Mouse (Mus musculus) limb, embryonic 15.5 days (tissue): ENCODE measurements at regions not wholly inside any gene's neighbourhood (a gene's known extent, or its start where the extent isn't known, plus 50 kb on each side); places are given as distances from the start of the nearest gene placed in this dataset.

Source experiments
- ATAC-seq: fragments of 200-750 bp; cut with Nextera tagmentation; 2 replicates; pipeline ENCODE4 v1.8.0; 2017; ENCODE audit warnings: low read depth, moderate TSS enrichment; ENCODE audit not compliant: insufficient number of reproducible peaks, low FRiP score, low TSS enrichment
- H3K27ac ChIP-seq: fragments of 300-500 bp; sonication (generic); 2 replicates; pipeline ENCODE4 v1.5.1; 2015; ENCODE audit warnings: moderate library complexity, mild to moderate bottlenecking, inconsistent platforms
- H3K27me3 ChIP-seq: fragments of 300-500 bp; sonication (generic); 2 replicates; pipeline ENCODE4 v1.6.1; 2015; ENCODE audit warnings: inconsistent platforms
- H3K36me3 ChIP-seq: fragments of 300-500 bp; sonication (generic); 2 replicates; pipeline ENCODE4 v1.6.1; 2015; ENCODE audit warnings: inconsistent platforms
- H3K4me1 ChIP-seq: fragments of 300-500 bp; sonication (generic); 2 replicates; pipeline ENCODE4 v1.6.1; 2015; ENCODE audit warnings: inconsistent platforms
- H3K4me2 ChIP-seq: fragments of 300-500 bp; sonication (generic); 2 replicates; pipeline ENCODE4 v1.6.1; 2015; ENCODE audit warnings: mild to moderate bottlenecking, inconsistent platforms
- H3K4me3 ChIP-seq: fragments of 300-500 bp; sonication (generic); 2 replicates; pipeline ENCODE4 v1.5.1; 2015; ENCODE audit warnings: mild to moderate bottlenecking, inconsistent platforms
- H3K9ac ChIP-seq: fragments of 300-500 bp; sonication (generic); 2 replicates; pipeline ENCODE4 v1.6.1; 2015; ENCODE audit warnings: inconsistent platforms
- H3K9me3 ChIP-seq: fragments of 300-500 bp; sonication (generic); 2 replicates; pipeline ENCODE4 v1.6.1; 2016; ENCODE audit warnings: inconsistent platforms
- WGBS: fragments of 180-500 bp; shearing (Covaris S2); methylation state at CpG from one replicate; pipeline ENCODE4 v1.1.7; 2015; 5-methylcytosine and 5-hydroxymethylcytosine counted together

GRCm38 (mm10) chr15:68014605-68015305 is 1514.0 kb upstream of the Lrrc6 start:
- Histone ChIP-seq H3K9me3 (no peaks in the 10 kb centered on the region), H3K9ac (no peak overlapping the region), H3K4me3 (no peak overlapping the region), H3K4me1 (no peaks in the 10 kb centered on the region), H3K27ac (no peak overlapping the region), H3K4me2 (no peak overlapping the region), H3K27me3 (no peaks in the 10 kb centered on the region), H3K36me3 (no peaks in the 10 kb centered on the region)
- WGBS = 60% methylated on average over 2 of the region's 2 CpGs
- no peak for ATAC-seq

- 69% methylated on average over 1 of the region's 1 CpGs for WGBS
Observed at GRCm38 (mm10) chr15:68011162-68011561, 1510.5 kb upstream of the Lrrc6 start.

GRCm38 (mm10) chr15:68010189-68010588 is 1509.5 kb upstream of the Lrrc6 start:
- Histone ChIP-seq H3K9me3 (no peaks in the 10 kb centered on the region), H3K27me3 (no peaks in the 10 kb centered on the region), H3K9ac (no peak overlapping the region), H3K27ac (no peak overlapping the region), H3K36me3 (no peaks in the 10 kb centered on the region), H3K4me3 (no peak overlapping the region), H3K4me2 (no peak overlapping the region), H3K4me1 (no peaks in the 10 kb centered on the region)
- 92% methylated on average over 1 of the region's 1 CpGs for WGBS
- no peak for ATAC-seq

More at GRCm38 (mm10) chr15:68011162-68011561, 1510.5 kb upstream of the Lrrc6 start:
- Histone ChIP-seq H3K27ac (no peak overlapping the region), H3K4me1 (no peaks in the 10 kb centered on the region), H3K9ac (no peak overlapping the region), H3K4me2 (no peak overlapping the region), H3K36me3 (no peaks in the 10 kb centered on the region), H3K27me3 (no peaks in the 10 kb centered on the region), H3K9me3 (no peaks in the 10 kb centered on the region), H3K4me3 (no peak overlapping the region)
- ATAC-seq = no peak

- Histone ChIP-seq H3K27me3 (no peaks in the 10 kb centered on the region), H3K9ac (no peak overlapping the region), H3K36me3 (no peaks in the 10 kb centered on the region), H3K4me2 (no peak overlapping the region), H3K9me3 (no peaks in the 10 kb centered on the region), H3K27ac (no peak overlapping the region), H3K4me3 (no peak overlapping the region), H3K4me1 (no peaks in the 10 kb centered on the region)
- ATAC-seq = no peak
- 57% methylated on average over 5 of the region's 5 CpGs for WGBS
Observed at GRCm38 (mm10) chr15:68004798-68005197, 1504.1 kb upstream of the Lrrc6 start.

GRCm38 (mm10) chr15:67996532-67996931 is 1495.8 kb upstream of the Lrrc6 start:
- WGBS = 33% methylated on average over 7 of the region's 7 CpGs

GRCm38 (mm10) chr15:67989428-67990272 is 1488.9 kb upstream of the Lrrc6 start:
- WGBS = 68% methylated on average over 5 of the region's 5 CpGs
- no peak for ATAC-seq
- H3K27ac ChIP-seq = no peak overlapping the region

More at GRCm38 (mm10) chr15:67996532-67996931, 1495.8 kb upstream of the Lrrc6 start:
- ATAC-seq = no peak
- Histone ChIP-seq H3K9me3 (no peaks in the 10 kb centered on the region), H3K9ac (no peak overlapping the region), H3K27ac (no peak overlapping the region), H3K27me3 (no peaks in the 10 kb centered on the region), H3K4me3 (no peak overlapping the region), H3K36me3 (no peaks in the 10 kb centered on the region), H3K4me2 (no peak overlapping the region), H3K4me1 (no peaks in the 10 kb centered on the region)

GRCm38 (mm10) chr15:67987941-67988340 is 1487.2 kb upstream of the Lrrc6 start:
- Histone ChIP-seq H3K36me3 (no peaks in the 10 kb centered on the region), H3K4me2 (no peak overlapping the region), H3K4me3 (no peak overlapping the region), H3K4me1 (no peaks in the 10 kb centered on the region), H3K9ac (no peak overlapping the region), H3K27ac (no peak overlapping the region), H3K27me3 (no peaks in the 10 kb centered on the region), H3K9me3 (no peaks in the 10 kb centered on the region)
- ATAC-seq = no peak
- 89% methylated on average over 4 of the region's 4 CpGs for WGBS

More at GRCm38 (mm10) chr15:67989428-67990272, 1488.9 kb upstream of the Lrrc6 start:
- no peaks in the 10 kb centered on the region for H3K36me3 ChIP-seq
- H3K4me2 ChIP-seq = no peak overlapping the region
- no peaks in the 10 kb centered on the region for H3K4me1 ChIP-seq
- H3K4me3 ChIP-seq = no peak overlapping the region
- H3K27me3 ChIP-seq = no peaks in the 10 kb centered on the region
- H3K9me3 ChIP-seq = no peaks in the 10 kb centered on the region
- H3K9ac ChIP-seq = no peak overlapping the region

- H3K9ac ChIP-seq = no peak overlapping the region
- H3K27me3 ChIP-seq = no peaks in the 10 kb centered on the region
- H3K9me3 ChIP-seq = no peaks in the 10 kb centered on the region
- H3K4me2 ChIP-seq = no peak overlapping the region
- no peak overlapping the region for H3K4me3 ChIP-seq
- WGBS = 36% methylated on average over 1 of the region's 1 CpGs
- no peaks in the 10 kb centered on the region for H3K36me3 ChIP-seq
- H3K4me1 ChIP-seq = no peaks in the 10 kb centered on the region
- ATAC-seq = no peak
- H3K27ac ChIP-seq = no peak overlapping the region
Observed at GRCm38 (mm10) chr15:67983253-67983652, 1482.5 kb upstream of the Lrrc6 start.

GRCm38 (mm10) chr15:67981876-67982275 is 1481.2 kb upstream of the Lrrc6 start:
- ATAC-seq = no peak
- H3K27ac ChIP-seq = no peak overlapping the region
- H3K27me3 ChIP-seq = no peaks in the 10 kb centered on the region
- WGBS = 87% methylated on average over 3 of the region's 3 CpGs
- no peak overlapping the region for H3K4me2 ChIP-seq
- H3K9ac ChIP-seq = no peak overlapping the region
- no peaks in the 10 kb centered on the region for H3K4me1 ChIP-seq
- H3K36me3 ChIP-seq = no peaks in the 10 kb centered on the region
- H3K4me3 ChIP-seq = no peak overlapping the region
- H3K9me3 ChIP-seq = no peaks in the 10 kb centered on the region

GRCm38 (mm10) chr15:67979451-67979850 is 1478.7 kb upstream of the Lrrc6 start:
- no peaks in the 10 kb centered on the region for H3K27me3 ChIP-seq
- no peak overlapping the region for H3K4me2 ChIP-seq
- ATAC-seq = no peak
- H3K4me3 ChIP-seq = no peak overlapping the region
- no peaks in the 10 kb centered on the region for H3K36me3 ChIP-seq
- H3K9ac ChIP-seq = no peak overlapping the region
- no peaks in the 10 kb centered on the region for H3K9me3 ChIP-seq
- H3K4me1 ChIP-seq = no peaks in the 10 kb centered on the region
- WGBS = 54% methylated on average over 3 of the region's 3 CpGs
- H3K27ac ChIP-seq = no peak overlapping the region

GRCm38 (mm10) chr15:67977210-67977609 is 1476.5 kb upstream of the Lrrc6 start:
- Histone ChIP-seq H3K4me2 (no peak overlapping the region), H3K9ac (no peak overlapping the region), H3K4me1 (no peaks in the 10 kb centered on the region), H3K27me3 (no peaks in the 10 kb centered on the region), H3K36me3 (no peaks in the 10 kb centered on the region), H3K27ac (no peak overlapping the region), H3K4me3 (no peak overlapping the region), H3K9me3 (no peaks in the 10 kb centered on the region)
- ATAC-seq = no peak
- 95% methylated on average over 2 of the region's 2 CpGs for WGBS

GRCm38 (mm10) chr15:67971998-67972397 is 1471.3 kb upstream of the Lrrc6 start:
- H3K4me1 ChIP-seq = no peaks in the 10 kb centered on the region
- no peak overlapping the region for H3K4me3 ChIP-seq
- H3K4me2 ChIP-seq = no peak overlapping the region
- no peaks in the 10 kb centered on the region for H3K9me3 ChIP-seq
- H3K27ac ChIP-seq = no peak overlapping the region
- no peak for ATAC-seq
- H3K36me3 ChIP-seq = no peaks in the 10 kb centered on the region
- H3K9ac ChIP-seq = no peak overlapping the region
- no peaks in the 10 kb centered on the region for H3K27me3 ChIP-seq
- WGBS = 43% methylated on average over 3 of the region's 3 CpGs
